Mouse (Mus musculus) embryo, embryonic 10 days (tissue): ENCODE results near the gene Clasp2.
"Not testable (repeated sequence)": the region's sequence is repeated elsewhere in the genome, so short reads cannot be mapped to it uniquely, and the experiment has no call there.

Source experiments
- DNase-seq: peaks from one replicate; pipeline ENCODE4 v3.0.0-alpha.2; 2015; ENCODE audit warnings: low spot score

Clasp2 gene

GRCm38 (mm10) chr9:113815836-113816235 is 74.6 kb downstream of the Clasp2 start:
- DNase-seq = no peak

- DNase-seq = no peak
Observed at GRCm38 (mm10) chr9:113822150-113822549, 80.9 kb downstream of the Clasp2 start.

GRCm38 (mm10) chr9:113828719-113829118 is 87.4 kb downstream of the Clasp2 start:
- no peak for DNase-seq

DNA sequence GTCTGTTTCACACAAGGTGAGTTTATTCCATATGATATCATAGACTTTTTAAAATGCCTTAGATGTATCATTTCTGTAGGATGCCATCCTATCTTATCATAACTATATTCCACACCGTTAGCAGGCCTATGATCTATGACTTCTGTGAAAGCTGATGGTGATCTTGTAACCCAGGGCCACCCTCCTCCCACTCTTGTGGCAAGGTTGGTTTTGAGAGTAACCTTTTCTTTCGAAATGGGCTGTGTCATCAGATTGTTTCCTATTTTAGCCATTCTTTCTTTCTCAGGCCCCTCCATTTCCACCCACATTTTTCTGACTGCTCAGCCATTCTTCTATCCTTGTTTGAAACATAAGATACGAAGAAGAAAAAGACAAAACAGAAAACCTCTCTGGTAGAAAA is 88.9 kb downstream of the Clasp2 start:
- DNase-seq = no peak

DNA sequence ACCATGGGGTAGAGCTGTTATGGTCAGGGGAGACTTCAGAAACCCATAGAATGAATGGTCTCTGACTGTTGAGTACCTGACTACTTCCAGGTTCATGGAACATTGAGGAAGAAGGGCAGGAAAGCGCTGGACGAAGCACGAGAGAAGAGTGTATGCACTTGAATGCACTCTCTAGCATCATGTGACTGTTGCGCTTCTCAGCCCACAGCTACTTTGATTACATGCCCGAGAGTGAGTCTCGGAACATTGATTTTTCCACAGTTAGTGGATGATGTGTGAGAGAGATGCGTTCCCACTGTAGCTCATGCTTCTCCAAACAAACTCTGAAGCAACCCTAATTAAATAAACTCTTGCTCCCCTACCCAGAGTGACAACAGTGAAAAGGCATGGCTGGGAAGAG is 92.2 kb downstream of the Clasp2 start:
- no peak for DNase-seq

- no peak for DNase-seq
Observed at GRCm38 (mm10) chr9:113837001-113837400, 95.7 kb downstream of the Clasp2 start.

DNA sequence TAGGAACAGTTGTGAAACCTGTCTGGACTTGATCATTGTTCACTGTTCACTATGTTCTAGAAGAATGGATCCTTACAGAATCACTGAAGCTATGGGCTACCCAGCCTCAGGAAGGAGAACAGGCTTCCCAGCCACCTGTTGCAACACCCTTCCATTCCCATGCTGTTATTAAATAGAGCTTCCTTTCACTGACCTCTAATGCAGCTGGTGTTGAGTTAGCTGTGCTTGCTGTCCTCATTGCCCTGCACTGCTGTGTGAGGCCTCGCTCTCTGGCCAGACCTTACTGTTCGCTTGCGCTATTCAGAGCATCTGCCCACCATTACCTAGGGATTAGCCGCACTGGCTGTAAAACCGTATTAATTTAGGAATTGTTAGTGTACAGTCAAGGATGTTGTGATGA is 96.2 kb downstream of the Clasp2 start:
- no peak for DNase-seq

DNA sequence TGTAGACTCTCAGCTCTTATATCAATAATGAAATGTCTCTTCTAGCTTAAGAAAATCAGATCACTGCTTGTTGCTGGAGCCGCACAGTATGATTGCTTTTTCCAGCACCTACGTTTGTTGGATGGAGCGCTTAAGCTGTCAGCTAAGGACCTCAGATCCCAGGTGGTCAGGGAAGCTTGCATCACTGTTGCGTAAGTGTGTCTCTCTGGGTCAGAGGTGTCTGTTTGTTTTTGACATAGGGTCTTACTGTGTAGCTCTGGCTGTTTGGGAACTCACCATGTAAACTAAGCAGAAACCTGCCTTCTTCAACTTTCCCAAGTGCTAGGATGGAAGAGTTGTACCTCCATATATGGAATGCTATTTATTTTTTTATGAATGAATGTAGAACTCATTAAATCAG is 102.8 kb downstream of the Clasp2 start:
- no peak for DNase-seq

GRCm38 (mm10) chr9:113855441-113855840 is 114.2 kb downstream of the Clasp2 start:
- DNase-seq = no peak

DNA sequence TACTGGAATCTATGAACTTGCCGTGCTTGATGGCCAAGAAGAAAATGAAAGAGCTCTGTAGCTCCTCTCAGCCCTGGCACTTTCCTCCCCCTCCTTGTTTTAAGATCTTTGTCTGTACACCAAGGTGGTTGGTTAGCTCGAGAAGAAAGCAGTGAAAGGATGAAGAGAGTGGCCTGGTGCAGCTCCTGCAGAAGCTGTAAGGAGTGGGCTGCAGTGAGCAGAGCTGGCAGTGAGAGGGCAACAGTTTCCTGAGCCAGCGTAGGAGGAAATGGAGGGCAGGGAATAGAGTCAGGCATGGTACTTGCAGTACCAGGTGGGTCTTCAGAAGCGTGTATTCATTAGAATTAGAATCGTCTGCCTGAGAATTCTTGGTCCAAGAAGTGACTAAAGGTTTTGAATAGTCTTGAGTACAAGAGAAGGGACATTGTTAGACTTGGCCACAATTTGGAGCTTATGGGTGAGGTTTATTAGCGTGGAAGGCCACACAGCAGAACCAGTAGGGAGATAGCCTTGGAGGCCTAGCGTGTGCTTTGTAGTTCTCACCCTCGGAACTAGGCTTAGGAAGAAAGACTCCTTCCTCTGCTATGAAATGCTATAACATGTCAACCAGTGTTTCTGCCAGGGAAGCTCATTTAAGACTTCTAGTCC is 116.1 kb downstream of the Clasp2 start:
- DNase-seq = no peak

GRCm38 (mm10) chr9:113857929-113858440 is 116.7 kb downstream of the Clasp2 start:
- DNase-seq = no peak

DNA sequence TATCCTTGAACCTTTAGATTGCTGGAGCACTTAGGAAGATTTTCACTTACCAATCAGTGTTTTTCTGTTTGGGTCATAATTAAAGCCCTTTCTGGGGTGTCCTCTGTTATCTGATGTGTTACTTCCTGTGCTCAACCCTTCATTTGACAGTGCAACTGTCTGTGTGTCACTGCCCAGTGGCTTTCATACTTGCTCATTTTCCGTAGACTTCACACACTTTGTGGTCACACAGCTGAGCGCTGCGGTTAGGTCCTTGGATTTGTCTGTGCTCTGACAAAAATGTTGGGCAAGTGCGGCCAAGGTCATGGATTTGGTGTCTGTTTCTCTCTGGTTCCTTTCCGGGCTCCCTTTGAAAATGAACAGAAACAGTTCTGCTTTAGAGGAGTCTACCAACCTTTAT is 118.1 kb downstream of the Clasp2 start:
- DNase-seq = no peak

DNA sequence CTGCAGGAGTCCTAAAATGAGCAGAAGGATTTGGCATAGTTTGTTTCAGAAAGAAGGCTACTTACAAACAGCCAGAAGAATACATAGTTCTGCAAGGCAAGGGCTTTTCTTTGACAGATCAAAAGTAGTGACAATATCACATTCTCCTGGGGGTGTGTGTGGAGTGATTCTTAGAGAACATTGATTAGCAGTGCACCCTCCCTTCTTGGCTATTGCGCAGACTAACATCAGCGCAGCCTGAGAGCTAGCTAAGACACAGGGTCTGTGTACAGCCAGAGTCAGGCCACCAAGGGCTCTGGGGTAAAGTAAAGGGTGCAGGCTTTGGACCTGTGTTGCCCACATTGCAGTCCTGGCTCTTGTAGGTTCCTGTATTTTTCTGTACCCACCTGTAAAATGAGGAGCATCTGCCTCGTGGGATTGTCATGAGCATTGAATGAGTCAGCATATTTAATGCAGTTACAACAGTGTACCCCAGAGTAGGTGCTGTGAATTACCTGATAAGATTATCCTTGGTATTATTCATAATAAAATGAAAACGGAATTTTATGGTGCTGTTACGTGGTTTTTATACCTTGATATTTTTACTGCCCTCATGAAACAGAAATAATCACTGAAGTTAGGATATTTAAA is 122.2 kb downstream of the Clasp2 start:
- DNase-seq = no peak

DNA sequence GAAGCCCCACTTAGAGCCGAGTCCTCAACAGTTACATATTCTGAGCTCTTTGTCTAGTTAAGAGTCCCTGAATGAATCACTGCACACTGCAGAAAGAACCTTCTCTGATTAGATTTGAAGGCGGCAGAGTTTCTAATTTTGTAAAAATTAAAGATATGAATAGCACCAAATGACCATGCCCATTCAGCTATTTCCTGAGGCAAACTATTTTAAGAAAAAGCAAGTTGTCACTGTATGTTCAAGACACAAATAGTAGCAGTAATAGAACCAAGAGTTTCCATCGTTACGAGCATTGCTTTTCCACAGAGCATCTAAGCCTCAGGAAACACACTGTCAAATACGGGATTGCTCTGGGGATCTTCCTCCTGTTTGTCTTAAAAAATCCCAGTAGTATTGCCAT is 126.7 kb downstream of the Clasp2 start:
- DNase-seq = no peak

- no peak for DNase-seq
Observed at GRCm38 (mm10) chr9:113894903-113895302, 153.6 kb downstream of the Clasp2 start.

DNA sequence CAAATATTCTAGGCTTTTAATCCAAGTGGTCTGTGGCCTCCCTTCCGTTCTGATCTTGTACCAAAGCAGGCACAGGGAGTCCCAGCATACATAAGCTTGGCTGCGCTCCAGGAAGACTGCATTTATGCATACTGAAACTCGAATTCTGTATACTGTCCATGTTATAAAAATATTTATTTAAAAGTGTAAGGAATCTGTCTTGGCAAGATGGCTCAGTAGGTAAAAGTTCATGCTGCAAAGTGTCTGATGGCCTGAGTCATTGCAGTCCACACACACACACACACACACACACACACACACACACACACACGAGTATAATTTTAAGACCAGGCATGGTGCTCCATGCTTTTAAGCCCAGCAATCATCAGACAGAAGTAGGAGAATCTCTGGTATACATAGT is 161.9 kb downstream of the Clasp2 start:
- DNase-seq = no peak

DNA sequence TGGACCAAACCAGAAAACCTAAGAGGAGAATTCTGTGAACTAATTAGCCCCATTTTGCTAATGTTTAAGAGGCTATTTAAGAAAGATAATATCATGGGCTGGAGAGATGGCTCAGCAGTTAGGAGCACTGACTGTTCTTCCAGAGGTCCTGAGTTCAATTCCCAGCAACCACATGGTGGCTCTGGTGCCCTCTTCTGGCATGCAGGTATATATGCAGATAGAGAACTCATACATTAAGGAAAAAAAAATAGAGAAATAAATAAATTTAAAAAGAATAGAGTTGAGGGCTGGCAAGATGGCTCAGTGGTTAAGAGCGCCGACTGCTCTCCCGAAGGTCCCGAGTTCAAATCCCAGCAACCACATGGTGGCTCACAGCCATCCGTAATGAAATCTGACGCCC is 163.0 kb downstream of the Clasp2 start:
- DNase-seq = not testable (repeated sequence)

GRCm38 (mm10) chr9:113915789-113916188 is 174.5 kb downstream of the Clasp2 start:
- DNase-seq = no peak

GRCm38 (mm10) chr9:113922677-113923076 is 181.4 kb downstream of the Clasp2 start:
- DNase-seq = no peak

DNA sequence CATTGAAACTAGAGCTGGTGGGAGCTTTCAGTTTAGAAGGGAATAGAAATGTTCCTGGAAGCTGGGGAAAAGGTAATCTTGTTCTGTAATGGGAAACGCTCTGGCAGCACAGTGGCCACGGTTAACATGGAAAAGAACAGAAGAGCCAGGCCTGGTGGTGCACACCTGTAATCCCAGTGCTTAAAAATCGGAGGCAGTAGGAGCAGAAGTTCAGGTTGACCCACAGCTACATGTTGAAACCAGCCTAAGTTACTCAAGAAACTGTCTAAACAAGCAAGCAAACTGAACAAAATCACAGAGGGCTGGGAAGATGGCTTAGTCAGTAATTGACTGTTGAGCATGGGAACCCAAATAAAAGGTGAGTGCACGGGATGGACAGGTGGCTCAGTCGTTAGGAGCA is 183.6 kb downstream of the Clasp2 start:
- DNase-seq = no peak

GRCm38 (mm10) chr9:113928591-113928990 is 187.3 kb downstream of the Clasp2 start:
- DNase-seq = no peak

DNA sequence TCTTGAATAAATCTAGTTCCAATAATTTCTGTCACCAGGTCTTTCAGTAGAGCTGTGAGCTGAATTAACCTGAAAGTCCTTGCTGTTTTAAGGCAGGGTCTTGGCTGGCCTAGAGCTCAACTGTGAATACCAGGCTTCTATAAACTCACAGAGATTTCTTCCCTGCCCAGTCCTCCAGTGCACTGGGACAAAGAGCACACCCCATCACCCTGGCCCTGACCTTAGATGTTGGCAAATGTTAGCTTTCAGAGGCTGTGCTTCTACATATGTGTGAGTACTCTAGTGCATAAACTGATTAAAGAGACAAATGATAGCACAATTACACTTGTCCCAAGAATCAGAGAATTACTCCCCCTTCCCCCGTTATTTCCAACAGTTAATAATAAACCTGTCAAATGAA is 188.4 kb downstream of the Clasp2 start:
- DNase-seq = no peak

GRCm38 (mm10) chr9:113930534-113931374 is 189.5 kb downstream of the Clasp2 start, which contains the start of gene Ubp1:
Gene Ubp1, plus strand, starts transcription at chr9:113930934.
- peak; percentile 97 for DNase-seq
